Mouse (Mus musculus): ENCODE measurements around the gene Gm815.

The Gm815 gene

DNA sequence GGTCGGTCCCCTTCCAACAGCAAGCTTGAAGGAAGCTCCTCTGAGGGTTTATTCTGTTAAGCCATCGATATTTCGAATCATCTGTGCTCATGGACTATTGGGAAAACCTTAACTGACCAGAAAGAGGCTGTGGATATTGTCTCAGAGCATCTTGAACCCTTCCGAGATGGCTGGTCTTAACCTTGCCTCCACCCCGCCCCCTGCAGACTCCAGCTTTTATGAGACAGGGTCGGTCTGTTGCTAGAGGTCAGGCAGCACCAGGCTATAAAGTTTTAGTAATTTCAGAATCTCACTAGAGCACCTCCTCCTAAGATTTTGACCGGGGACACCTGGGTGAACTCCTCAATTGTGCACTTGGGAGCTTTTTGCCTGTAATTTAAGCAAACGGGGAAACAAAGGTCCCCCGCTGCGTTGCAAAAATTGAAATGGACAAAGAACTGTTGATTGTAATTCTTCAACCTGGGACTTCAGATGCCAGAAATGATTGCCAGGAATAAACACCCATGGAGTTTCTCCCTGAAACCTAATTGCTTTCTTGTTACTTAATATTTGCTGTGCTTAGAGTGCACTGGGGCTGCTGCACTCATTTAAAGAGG is 8.4 kb upstream of the Gm815 start:
- no peak for DNase-seq (ENCODE audit: low read depth, low spot score)

DNA sequence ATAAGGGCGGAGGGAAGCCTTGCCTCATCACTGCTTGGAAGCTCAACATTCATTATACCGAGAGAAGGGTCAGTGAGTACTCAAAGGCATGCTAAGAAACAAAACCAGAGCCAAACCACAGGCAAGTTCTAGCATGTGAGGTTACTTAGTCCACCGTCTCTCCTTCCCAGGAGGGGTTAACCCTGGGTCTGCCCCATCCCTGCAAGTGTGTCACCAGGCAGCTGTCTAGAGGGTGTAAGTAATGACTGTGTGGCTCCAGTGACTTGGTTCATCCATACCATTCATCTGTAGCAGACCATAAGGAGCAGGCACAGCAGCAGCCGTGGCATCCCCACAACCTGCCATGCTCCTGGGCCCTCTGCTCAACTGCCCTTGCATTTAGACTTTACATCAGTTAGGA is 5.8 kb upstream of the Gm815 start:
- no peak for DNase-seq (ENCODE audit: low read depth, low spot score)

DNA sequence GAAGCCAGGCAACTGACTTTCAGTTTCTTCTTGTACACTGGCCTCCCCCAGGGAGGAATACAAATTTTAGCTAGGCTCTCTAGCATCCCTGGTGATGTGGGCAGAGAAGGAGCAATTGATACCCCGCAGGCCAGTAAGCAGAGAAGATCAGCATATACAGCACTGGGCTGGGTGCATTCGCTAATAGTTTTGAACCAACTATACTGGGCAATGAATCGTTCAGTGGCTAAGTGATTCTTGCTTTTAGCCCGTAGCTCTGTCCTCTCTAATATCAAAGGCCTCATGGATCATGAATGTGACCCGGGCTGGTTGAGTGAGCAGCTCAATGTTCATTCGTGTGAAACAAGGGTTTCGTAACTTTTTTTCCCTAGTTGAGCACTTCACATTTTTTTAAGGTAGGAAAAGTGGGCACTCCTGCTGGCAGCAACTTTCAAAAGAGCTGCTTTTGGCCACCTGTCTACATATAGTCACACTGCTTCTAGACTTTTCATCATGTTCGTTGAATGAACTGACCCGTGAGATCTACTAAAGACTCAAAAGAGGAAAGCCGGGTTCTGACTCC is 3.7 kb upstream of the Gm815 start:
- DNase-seq (ENCODE audit: low read depth, low spot score): no peak

DNA sequence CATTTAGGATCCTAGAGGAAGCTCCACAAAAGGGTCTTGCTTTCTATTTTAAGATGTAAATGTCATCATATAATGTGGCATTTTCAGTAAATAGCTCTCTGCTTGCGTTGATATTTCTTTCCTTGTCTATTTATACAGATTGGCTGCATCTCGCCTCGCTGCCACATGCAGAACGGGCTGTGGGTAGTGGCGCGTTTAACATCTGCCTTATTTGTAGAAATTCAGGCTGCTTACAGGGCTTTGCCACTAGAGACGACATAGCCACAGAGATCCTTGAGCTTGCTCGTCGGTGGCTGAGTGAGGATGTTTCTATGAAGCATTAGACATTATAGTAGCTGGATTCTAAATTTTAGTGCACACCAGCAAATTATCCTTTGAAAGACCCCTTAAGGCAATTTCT is 2.5 kb downstream of the Gm815 start:
- DNase-seq (ENCODE audit: low read depth, low spot score): no peak

DNA sequence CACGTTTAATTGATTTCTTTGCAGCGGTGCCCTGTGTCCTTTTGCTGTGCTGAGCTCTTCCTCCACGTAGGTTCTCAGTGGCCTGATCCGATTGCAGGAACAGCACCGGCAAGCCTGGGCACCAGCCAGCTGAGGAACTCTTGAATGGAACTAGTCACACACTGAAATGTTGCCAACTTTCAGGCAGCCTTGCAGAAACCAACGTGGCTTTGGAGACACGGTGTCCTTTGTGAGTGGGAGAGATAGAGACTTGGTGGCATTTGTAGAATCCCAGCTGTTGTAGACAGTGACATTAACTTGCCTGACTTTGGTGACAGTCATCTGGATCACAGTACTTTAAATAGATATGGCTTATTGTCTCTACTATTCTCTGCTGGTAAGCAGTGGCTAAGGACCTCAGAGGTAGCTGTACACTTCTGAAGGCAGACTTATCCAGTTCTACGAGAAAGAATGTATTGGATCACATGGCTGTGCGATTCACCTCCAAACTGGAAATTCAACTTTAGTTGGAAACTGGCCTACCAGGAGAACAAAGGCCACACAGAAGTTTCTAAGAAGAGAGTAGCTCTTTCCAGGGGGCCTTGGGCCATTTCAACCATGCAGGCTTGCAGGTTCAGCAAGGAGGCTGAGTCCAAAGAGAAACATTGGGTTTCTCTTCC is 5.8 kb downstream of the Gm815 start:
- DNase-seq (ENCODE audit: low read depth, low spot score): peak; percentile 26

DNA sequence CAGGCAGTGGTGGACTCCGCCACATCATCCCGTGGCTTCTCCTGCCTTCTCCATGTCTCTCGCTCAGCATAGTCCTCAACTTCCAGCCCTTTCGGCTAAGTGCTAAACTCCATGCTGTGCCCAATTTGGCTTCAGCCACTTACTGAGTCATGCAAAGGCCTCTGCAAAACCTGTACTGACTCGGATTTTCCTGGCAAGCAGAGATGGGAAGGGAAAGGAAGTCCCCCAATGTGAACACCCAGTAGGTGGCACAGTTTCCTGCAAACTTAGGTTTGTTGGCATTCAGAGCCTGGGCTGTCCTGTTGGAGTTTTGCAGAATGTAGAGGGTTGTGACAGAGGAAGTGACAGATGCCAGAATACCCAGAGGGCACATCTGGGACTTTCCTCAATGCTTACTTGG is 7.2 kb downstream of the Gm815 start:
- DNase-seq (ENCODE audit: low read depth, low spot score): no peak

DNA sequence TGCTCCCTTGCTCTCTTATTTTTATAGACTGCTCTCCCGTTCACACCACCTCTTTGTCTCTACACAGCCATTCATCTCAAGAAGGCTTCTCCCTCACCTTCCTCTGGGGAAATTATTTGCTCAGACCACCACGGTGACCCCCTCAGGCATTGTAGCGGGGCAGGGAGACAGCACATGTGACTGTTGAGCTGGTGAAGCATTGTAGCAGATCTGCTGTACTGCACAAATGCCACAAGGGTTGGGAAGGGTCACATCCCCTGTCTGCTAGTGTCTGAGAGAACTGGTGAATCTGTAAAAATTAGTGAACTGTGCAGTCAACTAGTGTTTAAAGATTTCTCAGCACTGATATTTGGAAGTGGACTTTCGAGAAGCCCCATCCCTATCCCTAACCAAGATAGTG is 16.5 kb downstream of the Gm815 start:
- DNase-seq (ENCODE audit: low read depth, low spot score): no peak

DNA sequence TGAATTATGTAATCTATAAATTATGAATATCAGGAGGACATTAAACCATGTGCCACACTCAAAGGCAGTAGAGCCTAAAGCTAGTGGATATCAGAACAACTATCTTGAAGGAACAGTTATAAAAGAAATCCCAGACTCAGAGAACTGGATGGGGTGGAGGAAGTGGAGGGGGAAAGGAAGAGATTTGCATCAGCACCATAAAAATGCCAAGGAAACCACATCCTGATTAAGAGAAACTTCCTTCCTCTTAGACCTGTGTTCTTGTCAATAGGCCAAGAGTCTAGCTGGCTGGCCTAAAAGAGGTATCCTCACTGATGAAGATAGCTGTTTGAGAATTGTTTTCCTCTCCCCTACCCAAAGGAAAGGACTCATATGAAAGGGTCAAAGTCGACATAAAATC is 28.6 kb downstream of the Gm815 start:
- no peak for DNase-seq (ENCODE audit: low read depth, low spot score)

DNA sequence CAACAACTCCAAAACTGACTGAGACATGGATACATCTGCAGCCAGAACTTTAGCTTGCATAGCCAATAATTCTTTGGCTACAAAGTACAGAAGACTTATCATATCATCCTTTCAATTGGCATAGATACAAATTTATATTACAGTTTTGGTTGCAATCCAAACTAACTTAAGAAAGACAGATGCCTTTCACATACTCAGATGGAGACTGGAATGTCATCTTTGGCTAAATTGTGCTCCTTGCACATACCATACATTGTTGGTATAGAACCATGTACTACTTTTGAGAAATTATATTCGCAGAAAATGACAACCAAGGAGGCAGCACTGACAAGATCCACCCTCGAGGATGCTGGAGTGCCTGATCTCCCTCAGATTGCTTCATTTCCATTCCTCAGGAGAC is 35.1 kb downstream of the Gm815 start:
- no peak for DNase-seq (ENCODE audit: low read depth, low spot score)

DNA sequence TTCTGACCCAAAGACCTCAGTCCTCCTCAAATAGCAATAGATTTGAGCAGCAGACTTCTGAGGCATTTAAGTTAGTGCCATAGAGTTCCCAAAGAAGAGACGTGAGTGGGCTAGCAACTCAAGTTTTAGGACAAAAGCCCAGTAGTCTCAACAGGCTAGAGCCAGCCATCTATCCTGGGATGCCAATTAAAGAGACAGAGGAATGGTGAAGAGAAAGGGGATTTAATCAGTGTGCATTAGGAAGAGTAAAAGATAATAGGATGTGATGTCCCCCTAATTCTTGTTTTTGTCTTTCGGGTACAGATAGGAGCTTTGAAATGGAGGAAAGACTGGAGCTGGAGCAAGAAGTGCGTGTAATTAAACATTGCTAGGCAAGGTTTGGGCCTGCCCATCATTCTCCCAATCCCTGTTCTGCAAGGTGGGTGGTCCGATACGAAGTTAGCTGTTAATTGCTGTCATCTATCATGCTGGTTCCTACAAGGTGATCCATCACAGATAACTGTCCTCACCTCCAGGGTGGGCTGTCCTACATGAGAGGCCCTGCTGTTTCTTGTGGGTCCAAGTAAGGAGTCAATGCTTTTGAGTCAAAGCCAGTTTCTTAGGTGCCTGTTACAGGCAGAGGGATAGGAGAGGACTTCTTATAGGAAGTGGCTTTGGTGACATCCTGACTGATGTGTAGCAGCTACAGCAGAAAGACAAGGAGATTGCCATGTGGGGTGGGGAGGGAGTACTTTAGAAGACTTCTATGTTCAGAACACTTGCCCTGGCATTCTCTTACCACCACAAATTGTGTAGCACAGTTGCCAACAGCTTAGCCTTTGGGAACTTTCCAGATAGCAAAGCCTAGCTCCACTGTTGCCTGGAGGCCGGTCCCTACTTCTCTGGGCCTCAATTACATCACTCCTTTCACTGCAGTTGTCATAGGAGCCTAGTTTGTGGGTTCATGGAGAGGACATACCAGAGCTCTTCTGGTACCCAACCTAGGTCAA is 44.9 kb downstream of the Gm815 start:
- DNase-seq (ENCODE audit: low read depth, low spot score): no peak

DNA sequence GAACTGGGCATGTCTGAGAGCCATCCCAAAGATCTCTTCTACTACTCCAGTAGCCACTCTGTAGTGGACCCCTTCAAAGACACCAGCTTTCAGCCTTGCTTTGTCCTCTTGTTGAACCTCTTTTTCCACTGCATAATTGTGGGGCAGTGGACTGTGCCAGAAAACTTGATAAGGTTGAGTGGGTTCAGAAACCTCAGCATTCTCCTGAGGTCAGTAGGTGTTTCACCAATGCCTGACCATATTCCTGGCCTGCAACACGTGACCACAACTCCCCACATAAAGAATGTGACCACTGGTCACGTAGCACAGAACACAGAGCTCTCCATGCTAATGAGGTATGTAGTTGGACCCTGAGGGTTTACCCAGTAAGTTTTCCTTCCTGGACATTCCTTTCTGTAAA is 48.5 kb downstream of the Gm815 start:
- no peak for DNase-seq (ENCODE audit: low read depth, low spot score)

All from skeletal muscle tissue, adult 2 months (tissue).